Mouse (Mus musculus) embryo, embryonic 11 days (tissue): ENCODE results near the gene Nr2f2.

Experiments used
- DNase-seq: peaks from one replicate; pipeline ENCODE4 v3.0.0-alpha.2; 2015

Nr2f2 gene

GRCm38 (mm10) chr7:70331243-70332063 is 35.1 kb downstream of the Nr2f2 start:
- DNase-seq: peak; percentile 91

GRCm38 (mm10) chr7:70330761-70331242 is 35.7 kb downstream of the Nr2f2 start:
- peak; percentile 64 for DNase-seq

- DNase-seq: peak; percentile 45
Measured at GRCm38 (mm10) chr7:70330207-70330562, 36.4 kb downstream of the Nr2f2 start.

DNA sequence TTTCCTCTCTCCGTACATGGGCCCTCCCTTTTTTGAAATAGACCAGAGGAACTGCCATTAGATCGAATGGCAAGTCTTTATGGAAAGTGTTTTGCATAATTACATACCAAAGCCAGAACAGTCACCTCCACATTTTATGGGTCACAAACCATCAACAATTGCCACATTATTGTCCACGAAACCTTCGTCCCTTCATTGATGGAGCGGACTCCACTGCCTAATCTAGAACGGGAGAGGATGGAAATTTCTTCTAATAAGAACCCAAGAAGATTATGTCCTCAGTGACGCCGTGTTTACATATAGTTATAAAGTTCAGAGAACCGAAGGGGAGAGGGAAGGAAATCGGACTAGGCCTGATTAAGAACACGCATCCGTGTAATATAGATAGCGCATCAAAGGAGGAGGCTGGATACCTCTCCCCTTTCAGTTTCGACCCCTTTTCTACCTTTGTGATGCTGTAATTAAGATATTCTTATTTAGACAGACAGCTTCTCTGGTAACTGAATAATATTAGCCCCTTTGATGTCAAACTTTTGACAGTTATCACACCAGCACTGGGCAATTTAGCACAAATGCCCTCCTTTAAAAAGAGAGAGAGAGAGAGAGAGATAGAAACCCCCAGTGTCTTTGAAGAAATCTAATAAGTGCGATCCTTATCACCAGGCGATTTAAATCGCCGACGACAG is 36.9 kb downstream of the Nr2f2 start:
- peak; percentile 65 for DNase-seq

DNA sequence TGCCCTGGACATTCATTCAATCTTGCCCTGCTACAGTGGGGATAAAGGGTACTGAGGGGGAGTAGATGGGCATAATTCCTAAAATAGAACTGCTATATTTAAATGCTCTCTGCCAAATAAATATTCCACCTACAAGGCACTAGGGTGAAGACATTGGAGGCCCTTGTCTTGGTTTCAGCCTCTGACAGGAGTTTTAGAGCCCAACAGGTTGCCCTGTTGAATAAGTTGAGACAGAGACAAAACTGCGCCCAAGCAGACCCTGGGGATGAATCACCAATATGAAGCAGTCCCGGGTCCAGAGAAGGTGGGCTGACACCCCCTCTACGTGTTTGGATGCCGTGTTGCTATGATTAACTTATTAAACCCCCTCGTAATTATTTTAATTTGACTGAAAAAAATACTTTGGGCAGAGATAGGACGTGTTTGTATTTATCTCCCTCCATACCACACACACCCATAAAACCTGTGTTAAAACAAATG is 37.5 kb downstream of the Nr2f2 start:
- DNase-seq: no peak

DNA sequence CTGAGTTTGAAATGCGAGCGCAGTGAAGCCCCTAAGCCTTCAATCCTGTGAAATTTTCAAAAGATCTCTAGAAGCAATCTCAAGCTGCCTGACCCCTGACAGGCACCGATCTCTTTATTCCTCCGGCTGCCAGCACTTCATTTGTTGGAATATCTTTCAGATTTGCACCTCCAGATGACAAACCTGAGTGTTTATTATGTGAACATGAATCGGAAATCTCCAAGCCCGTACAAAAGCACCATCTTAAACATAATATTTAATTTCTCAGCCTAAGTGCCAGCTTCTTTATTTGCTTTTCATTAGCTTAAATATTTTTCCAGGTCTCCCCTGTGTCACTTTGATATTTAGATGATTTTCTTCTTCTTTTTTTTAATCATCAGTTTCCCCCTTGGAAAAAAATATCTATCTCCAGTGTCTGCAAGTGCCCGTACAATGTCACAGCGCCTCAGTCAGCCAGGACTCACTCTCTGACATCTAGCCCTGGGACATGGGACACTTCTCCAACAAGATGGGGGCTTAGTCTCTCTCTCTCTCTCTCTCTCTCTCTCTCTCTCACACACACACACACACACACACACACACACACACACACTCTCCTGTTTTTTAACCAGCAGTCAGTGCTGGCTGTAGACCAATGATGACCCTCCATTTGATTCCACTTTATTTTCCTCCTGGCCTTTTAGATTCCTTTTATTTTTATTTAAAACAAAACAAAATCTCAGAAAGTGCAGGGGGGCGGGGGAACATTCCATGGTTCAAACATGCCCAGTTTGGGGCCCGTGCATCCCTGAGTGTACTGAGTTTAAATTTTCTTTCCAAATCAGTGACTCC is 38.1 kb downstream of the Nr2f2 start:
- DNase-seq: no peak

GRCm38 (mm10) chr7:70327191-70327590 is 39.3 kb downstream of the Nr2f2 start:
- no peak for DNase-seq

- DNase-seq: peak; percentile 45
Measured at GRCm38 (mm10) chr7:70326176-70327035, 40.1 kb downstream of the Nr2f2 start.

DNA sequence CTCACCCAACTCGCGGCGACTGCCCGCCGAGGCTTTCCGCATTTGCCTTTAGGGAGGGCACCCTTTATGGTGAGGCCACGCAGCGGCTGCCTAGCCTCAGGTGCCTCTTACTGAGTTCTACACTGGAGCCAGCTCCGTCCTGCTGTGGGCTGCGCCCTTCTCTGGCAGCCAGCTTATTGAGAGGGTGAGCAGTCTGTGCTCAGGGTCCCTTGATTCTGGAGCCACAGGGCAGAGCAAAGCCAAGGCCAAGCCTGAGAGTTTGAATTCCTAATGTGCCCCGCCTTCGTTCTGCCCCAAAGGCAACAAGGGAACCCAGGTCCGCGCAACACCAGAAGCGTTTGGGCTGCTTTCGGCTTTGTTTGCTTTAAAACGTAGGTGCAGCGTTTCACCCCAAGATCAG is 41.2 kb downstream of the Nr2f2 start:
- peak; percentile 64 for DNase-seq

GRCm38 (mm10) chr7:70324541-70324940 is 42.0 kb downstream of the Nr2f2 start:
- DNase-seq: no peak

DNA sequence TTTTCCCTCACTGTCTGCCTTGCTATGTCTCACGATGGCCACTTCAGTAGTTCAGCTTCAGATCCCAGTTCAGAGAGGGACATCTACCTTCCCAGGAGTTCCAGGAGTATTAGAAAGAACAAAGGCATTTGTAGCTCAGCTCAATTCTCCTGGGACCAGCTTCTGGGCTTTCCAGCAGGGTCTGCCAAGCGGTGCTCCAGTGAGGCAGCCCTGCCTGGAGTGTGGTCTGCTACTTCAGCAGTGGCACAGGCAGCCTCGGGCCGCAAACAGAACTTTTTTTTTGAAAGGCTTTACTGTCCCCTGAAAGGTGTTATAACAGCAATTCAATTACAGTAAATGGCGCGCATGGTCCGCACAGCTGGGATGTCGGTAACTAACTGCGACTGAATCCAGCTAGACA is 42.5 kb downstream of the Nr2f2 start:
- DNase-seq: peak; percentile 53

GRCm38 (mm10) chr7:70305716-70306115 is 60.8 kb downstream of the Nr2f2 start:
- DNase-seq: no peak

DNA sequence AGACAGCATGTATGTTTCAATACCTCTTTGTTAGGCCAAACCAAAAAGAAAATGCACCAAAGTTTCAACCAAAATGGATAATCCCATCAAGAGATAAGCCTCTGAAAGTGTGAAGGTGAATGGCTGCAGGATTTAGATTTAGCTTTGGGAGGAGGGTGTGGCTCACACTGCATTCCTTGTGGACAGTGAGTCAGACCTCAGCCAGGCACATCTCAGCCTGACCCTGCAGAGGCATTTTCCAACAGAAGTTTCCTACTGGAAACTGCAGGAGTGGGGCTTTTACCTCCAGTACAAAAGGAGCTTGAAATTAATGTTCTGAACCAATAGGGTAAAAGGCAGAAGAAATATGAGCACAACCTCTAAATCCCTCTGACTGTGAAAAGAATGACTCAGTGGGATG is 62.1 kb downstream of the Nr2f2 start:
- no peak for DNase-seq
